Mouse (Mus musculus) adrenal gland, postnatal 25 days (tissue): ENCODE measurements around the gene Gm10053. TPM values are rescaled to one million over a fixed set of nuclear protein-coding genes. Genes with fewer than 3 reads are reported as not detected.
"Not testable (repeated sequence)": the region's sequence is repeated elsewhere in the genome, so short reads cannot be mapped to it uniquely, and the experiment has no call there.

Experiments
- DNase-seq: peaks from one replicate; pipeline ENCODE4 v3.0.0; 2021; ENCODE audit warnings: mixed read lengths
- long read RNA-seq: library from polyadenylated mRNA; stranded (forward); transcript quantifications from one replicate; pipeline ENCODE4 v2.0.0, GENCODE M21; 2021
- total RNA-seq: library from RNA; stranded (reverse); gene quantifications from 2 replicates; pipeline ENCODE4 v1.2.3, GENCODE M21; 2021

The Gm10053 gene
- 183 and 198 TPM in 2 replicates for total RNA-seq
- long read RNA-seq, partial matches to known transcripts, result 0 of 3 reads
- long read RNA-seq, other reads (novel, unspliced or antisense), result 0 of 3 reads

- not testable (repeated sequence) for DNase-seq
Observed at GRCm38 (mm10) chr19:24875129-24875870, at the start of gene Gm10053. Gm10053 (plus strand) TSS chr19:24875686.

- no peak for DNase-seq
Observed at GRCm38 (mm10) chr19:24842080-24842479, 33.4 kb upstream of the Gm10053 start.

GRCm38 (mm10) chr19:24845007-24845546, 30.4 kb upstream of the Gm10053 start:
- DNase-seq, result no peak

- DNase-seq, result no peak
Observed at GRCm38 (mm10) chr19:24848345-24848744, 27.1 kb upstream of the Gm10053 start.

GRCm38 (mm10) chr19:24848844-24849243, 26.6 kb upstream of the Gm10053 start:
- no peak for DNase-seq

- peak; percentile 29 for DNase-seq
Observed at GRCm38 (mm10) chr19:24851456-24852315, 23.8 kb upstream of the Gm10053 start.

GRCm38 (mm10) chr19:24861276-24861611, 14.2 kb upstream of the Gm10053 start:
- DNase-seq, result no peak

GRCm38 (mm10) chr19:24861612-24862451, 13.7 kb upstream of the Gm10053 start, which contains the start of gene Pgm5:
Pgm5 (minus strand) TSS chr19:24861855.
- peak; percentile 73 for DNase-seq

GRCm38 (mm10) chr19:24865436-24865835, 10.1 kb upstream of the Gm10053 start:
- peak; percentile 38 for DNase-seq

- peak; percentile 71 for DNase-seq
Observed at GRCm38 (mm10) chr19:24871037-24871635, 4.3 kb upstream of the Gm10053 start.

GRCm38 (mm10) chr19:24873873-24874272, 1.6 kb upstream of the Gm10053 start:
- no peak for DNase-seq

GRCm38 (mm10) chr19:24881237-24881636, 5.8 kb downstream of the Gm10053 start:
- DNase-seq, result no peak

GRCm38 (mm10) chr19:24885504-24885903, 10.0 kb downstream of the Gm10053 start:
- no peak for DNase-seq

GRCm38 (mm10) chr19:24886888-24887287, 11.4 kb downstream of the Gm10053 start:
- no peak for DNase-seq

GRCm38 (mm10) chr19:24896536-24896935, 21.1 kb downstream of the Gm10053 start:
- DNase-seq, result no peak

- no peak for DNase-seq
Observed at GRCm38 (mm10) chr19:24897006-24897895, 21.8 kb downstream of the Gm10053 start.

- no peak for DNase-seq
Observed at GRCm38 (mm10) chr19:24897896-24898736, 22.6 kb downstream of the Gm10053 start.

- no peak for DNase-seq
Observed at GRCm38 (mm10) chr19:24898737-24899577, 23.5 kb downstream of the Gm10053 start.
